33 mouse cellular contexts compared by ENCODE assay signal in the genomic region with DNA sequence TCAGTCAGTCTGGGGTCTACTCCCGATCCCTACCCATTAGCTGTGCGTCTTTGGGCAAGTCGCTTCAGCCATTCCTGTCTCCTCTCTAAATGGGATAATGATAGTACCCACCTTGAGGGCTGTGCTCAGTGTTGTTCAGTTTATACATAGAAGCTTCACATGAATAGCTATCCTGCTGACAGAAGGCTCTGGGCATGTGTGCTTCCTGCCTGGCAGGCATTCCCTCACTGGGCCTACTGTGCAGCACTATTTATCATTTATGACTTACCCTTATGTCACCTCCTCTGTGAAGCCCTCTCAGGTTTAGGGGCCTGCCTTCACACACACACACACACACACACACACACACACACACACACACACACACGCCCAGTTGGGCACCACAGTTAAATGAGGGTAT. TPM values are rescaled to one million over a fixed set of nuclear protein-coding genes. Genes with fewer than 3 reads are reported as not detected.
"Had no signal": no experiment of that assay in that cellular context is flagged by ENCODE, and none has a peak within 500 bp of the region (broad histone marks: within the 10 kb centered on the region; RNA-seq: fewer than 3 reads in every experiment).

No protein-coding gene starts in this region.

- H3K27ac ChIP-seq: heart, embryonic 10.5 days; heart, embryonic 13.5 days; heart, embryonic 15.5 days; hindbrain, embryonic 10.5 days; hindbrain, embryonic 12.5 days; hindbrain, embryonic 13.5 days; hindbrain, embryonic 14.5 days; hindbrain, embryonic 15.5 days; hindbrain, postnatal 0 days; intestine, embryonic 15.5 days; kidney, embryonic 15.5 days; kidney, postnatal 0 days; left cerebral cortex, adult 2 months had no signal

- H3K4me3 ChIP-seq: heart, embryonic 10.5 days; heart, embryonic 12.5 days; heart, embryonic 13.5 days; heart, embryonic 15.5 days; hindbrain, embryonic 10.5 days; hindbrain, embryonic 12.5 days; hindbrain, embryonic 13.5 days; hindbrain, embryonic 15.5 days; intestine, embryonic 15.5 days; kidney, embryonic 15.5 days; left cerebral cortex, adult 2 months had no signal

- H3K36me3 ChIP-seq: heart, embryonic 10.5 days; heart, embryonic 12.5 days; heart, embryonic 13.5 days; heart, embryonic 15.5 days; hindbrain, embryonic 10.5 days; hindbrain, embryonic 12.5 days; hindbrain, embryonic 13.5 days; hindbrain, embryonic 15.5 days; intestine, embryonic 15.5 days; kidney, embryonic 15.5 days had no signal

- DNase-seq: heart, postnatal 10 days; heart, postnatal 14 days; heart, postnatal 36 days; heart, postnatal 4 days; kidney, adult 11 months; kidney, adult 18-20 months; kidney, adult 2 months; kidney, adult 8-10 months; kidney, adult 9 months; kidney, postnatal 10 days; kidney, postnatal 14 days; kidney, postnatal 25 days; kidney, postnatal 36 days; kidney, postnatal 4 days; layer of hippocampus, postnatal 36 days had no signal

- H3K27me3 ChIP-seq: hindbrain, embryonic 12.5 days; hindbrain, embryonic 15.5 days; intestine, embryonic 15.5 days; kidney, embryonic 15.5 days had no signal

RNA-seq across cellular contexts. Expression of a gene that starts 10.4 kb away (rescaled TPM):
- polyA plus RNA-seq: inflammation-experienced regulatory T-cells, adult 6 months had no signal

RNA-seq across cellular contexts. Expression of a gene that starts 50.2 kb away (rescaled TPM):
- total RNA-seq: heart, postnatal 25 days had no signal
- polyA plus RNA-seq: hindbrain, embryonic 11.5 days; hindbrain, embryonic 16.5 days had no signal
